Mouse (Mus musculus): ENCODE data around the gene Arhgef11. TPM values are rescaled to one million over a fixed set of nuclear protein-coding genes. Genes with fewer than 3 reads are reported as not detected.

Arhgef11 gene
- 7.7 and 8.5 TPM in 2 replicates for polyA plus RNA-seq (2015; fragmentation: Nextera tagmentation; extraction: Ambion mirVana)

DNA sequence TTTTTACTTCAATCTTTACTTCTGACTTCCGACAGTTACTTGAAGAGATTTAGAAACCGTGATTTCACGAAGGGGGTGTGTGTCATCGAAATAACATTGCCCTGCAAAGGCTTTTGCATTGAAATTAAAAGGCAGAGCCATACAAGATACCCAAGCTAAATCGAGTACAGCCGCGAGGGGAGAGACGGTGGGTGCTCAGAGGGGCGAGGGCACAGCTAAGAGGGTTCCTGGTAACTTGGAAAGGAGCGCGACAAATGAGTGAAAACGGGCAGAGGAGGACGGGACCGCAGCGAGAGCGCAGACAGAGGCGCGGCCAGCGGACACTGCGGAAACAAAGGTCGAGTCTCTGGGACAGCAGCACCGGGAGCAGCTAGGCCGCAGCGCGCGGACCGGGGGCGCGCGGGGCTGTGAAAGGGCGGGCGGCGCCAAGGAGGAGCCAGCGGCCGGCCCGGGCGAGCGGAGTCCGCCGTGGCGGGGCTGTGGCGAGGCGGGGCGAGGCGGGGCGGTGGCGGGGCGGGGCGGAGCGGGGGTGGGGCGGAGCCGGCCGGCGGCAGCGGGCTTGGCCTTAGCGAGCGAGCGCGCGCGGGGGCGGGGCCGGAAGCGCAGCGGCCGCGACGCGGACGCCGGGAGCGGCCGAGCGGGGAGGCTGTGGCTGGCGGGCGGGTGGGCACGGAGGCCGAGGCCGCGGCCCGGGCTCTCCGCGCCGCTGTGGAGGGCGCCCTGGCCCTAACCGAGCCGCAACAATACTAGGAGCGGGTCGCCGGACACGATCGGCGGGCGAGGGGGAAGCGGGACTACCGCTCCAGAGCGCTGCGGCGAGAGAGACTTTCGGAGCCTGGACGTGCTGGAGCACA is at the start of gene Arhgef11:
Gene Arhgef11 (plus strand): TSS at position 603 of the 854 bp plus-strand sequence.

DNA sequence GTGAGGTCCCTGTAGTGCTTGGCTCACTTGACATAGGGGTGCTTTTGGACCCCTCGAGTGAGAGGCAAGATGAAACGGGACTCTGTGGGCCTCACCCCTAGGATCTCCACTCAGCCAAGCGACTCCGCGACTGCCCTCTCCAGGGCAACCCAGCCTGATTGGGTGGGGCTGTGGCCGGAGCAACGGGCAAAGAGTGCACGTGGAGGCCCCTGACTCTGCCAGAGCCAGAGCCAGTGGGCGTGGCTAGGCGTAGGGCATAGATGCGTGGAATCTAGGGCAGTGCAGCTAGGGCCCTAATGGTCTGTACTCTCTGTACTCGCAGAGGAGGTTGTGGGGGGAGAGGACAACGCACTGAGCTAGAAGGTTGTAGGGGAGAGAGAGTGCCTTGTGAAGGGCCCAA is 131.1 kb downstream of the Arhgef11 start, which contains the start of gene Lrrc71:
Gene Lrrc71 (minus strand): TSS at position 195 of the 400 bp plus-strand sequence.

Small RNA genes within 50 kb of the gene (microRNA-seq; reads per million reads assigned to microRNA genes)
- not detected for gene Gm24109

Other genes starting within 250 kb of the Arhgef11 start
- 0.25 and 0.33 TPM in 2 replicates for gene Fcrl1, start 241.2 kb upstream of the Arhgef11 start, polyA plus RNA-seq (2015; fragmentation: Nextera tagmentation; extraction: Ambion mirVana)
- gene Fcrl5, start 181.8 kb upstream of the Arhgef11 start, polyA plus RNA-seq (2015; fragmentation: Nextera tagmentation; extraction: Ambion mirVana): not detected in 2 replicates
- 8.4 and 8.9 TPM in 2 replicates for gene Etv3, start 92.2 kb upstream of the Arhgef11 start, polyA plus RNA-seq (2015; fragmentation: Nextera tagmentation; extraction: Ambion mirVana)
- 0.17 and 0.18 TPM in 2 replicates for gene Lrrc71, start 131.1 kb downstream of the Arhgef11 start, polyA plus RNA-seq (2015; fragmentation: Nextera tagmentation; extraction: Ambion mirVana)
- gene Ntrk1, start 177.6 kb downstream of the Arhgef11 start, polyA plus RNA-seq (2015; fragmentation: Nextera tagmentation; extraction: Ambion mirVana): 3.5 and 3.6 TPM in 2 replicates
- gene Insrr, start 179.4 kb downstream of the Arhgef11 start, polyA plus RNA-seq (2015; fragmentation: Nextera tagmentation; extraction: Ambion mirVana): 0.35 and 0.45 TPM in 2 replicates
- 10.0 and 10.4 TPM in 2 replicates for gene Pear1, start 206.7 kb downstream of the Arhgef11 start, polyA plus RNA-seq (2015; fragmentation: Nextera tagmentation; extraction: Ambion mirVana)
- gene Sh2d2a, start 229.2 kb downstream of the Arhgef11 start, polyA plus RNA-seq (2015; fragmentation: Nextera tagmentation; extraction: Ambion mirVana): 0.15 TPM in 1 of 2 replicates, not detected in the other